Mouse (Mus musculus) C2C12 (cell line): ENCODE results near the gene Arid1a.

Experiments used
- CTCF ChIP-seq: IDR thresholded peaks from one replicate; pipeline ENCODE4 v1.5.1; 2011; ENCODE audit not compliant: control insufficient read depth, insufficient read depth, insufficient read length
- MYOD1 ChIP-seq: IDR thresholded peaks from one replicate; pipeline ENCODE4 v1.6.1; 2011; ENCODE audit warnings: low read depth; ENCODE audit not compliant: control insufficient read depth, insufficient read length

GRCm38 (mm10) chr4:133754871-133755765, 1.5 kb downstream of the Arid1a start:
- no peak for TF ChIP-seq CTCF
- TF ChIP-seq MYOD1, result no peak
